Mouse (Mus musculus): ENCODE measurements around the gene Pnkd.

Pnkd gene

DNA sequence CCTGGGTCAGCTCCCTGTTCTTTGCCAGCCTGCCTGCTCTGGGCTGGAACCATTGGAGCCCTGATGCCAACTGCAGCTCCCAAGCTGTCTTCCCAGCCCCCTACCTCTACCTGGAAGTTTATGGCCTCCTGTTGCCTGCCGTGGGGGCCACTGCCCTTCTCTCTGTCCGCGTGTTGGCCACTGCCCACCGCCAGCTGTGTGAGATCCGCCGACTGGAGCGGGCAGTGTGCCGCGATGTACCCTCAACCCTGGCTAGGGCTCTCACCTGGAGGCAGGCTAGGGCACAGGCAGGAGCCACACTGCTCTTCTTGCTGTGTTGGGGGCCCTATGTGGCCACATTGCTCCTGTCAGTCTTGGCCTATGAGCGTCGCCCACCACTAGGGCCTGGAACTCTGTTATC is 5.7 kb upstream of the Pnkd start:
- peak; percentile 22 for DNase-seq

DNA sequence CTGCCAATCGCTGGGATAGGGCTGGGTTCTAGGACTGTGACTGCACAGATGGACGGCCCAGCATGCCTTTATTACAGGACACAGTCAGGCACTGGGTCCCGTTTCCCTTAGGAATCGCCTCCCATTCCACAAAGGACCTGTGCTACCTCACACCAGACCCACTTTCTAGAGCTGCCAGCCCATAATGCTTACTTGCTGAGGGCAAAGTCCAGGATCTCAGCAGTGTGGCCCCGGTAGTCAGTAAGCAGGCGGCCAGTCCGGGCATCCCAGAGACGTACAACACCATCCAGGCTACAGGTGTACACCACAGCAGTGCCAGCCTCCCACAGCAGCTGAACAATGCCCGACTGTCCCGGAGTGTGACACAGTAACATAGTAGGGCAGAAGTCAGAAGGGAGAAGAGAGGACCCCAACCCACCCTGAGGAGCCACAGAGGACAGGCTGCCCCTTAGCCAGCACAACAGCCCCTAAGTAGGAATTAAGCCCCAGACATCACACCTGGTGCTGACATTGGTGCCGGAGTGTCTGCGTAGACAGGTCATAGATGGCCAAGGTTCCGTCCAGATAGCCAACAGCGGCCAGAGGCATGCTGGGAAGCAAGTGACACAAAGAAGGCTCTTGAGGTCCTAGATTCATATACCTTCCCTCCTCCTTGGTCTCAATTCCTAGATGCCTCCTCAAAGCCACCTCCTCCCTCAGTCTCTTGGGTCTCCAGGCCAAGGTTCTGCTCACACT is 4.0 kb upstream of the Pnkd start:
- DNase-seq = peak; percentile 23

DNA sequence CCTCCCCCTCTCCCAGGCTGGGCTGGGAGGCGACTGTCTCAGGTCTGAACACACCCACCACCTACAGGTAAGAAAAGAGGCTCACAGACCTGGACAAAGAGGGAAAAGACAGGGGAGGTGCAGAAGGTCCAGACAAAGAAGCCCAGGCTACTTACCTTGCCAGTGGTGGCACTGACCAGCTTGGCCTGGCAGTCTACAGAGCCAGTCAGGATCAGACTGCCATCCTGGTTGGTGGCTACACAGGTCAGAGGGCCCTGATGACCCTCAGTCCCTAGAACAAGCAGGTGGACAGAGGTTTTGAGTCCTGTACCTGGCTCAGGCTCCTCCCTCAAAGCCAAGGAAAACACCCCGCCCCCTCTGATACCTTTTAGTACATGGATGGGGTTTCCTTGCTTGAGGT is 3.4 kb upstream of the Pnkd start:
- peak; percentile 30 for DNase-seq

DNA sequence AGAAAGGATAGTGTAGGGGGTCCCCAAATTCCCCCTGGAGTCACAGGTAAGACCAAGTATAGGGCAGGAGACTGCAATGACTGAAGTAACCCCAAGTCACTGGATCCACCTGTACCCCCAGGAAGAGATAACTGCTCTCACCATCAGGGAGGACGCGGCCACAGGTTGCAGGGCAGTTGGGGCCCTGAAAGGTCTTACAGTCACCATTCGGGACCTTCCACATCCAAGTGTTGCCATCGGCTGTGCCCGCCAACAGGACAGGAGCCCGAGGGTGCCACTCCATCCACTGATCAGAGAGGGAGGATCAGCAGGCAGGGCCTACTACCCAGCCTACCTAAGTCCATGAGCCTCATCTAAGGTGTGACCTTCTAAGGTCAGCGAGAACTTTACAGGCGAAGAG is 2.8 kb upstream of the Pnkd start:
- peak; percentile 24 for DNase-seq

DNA sequence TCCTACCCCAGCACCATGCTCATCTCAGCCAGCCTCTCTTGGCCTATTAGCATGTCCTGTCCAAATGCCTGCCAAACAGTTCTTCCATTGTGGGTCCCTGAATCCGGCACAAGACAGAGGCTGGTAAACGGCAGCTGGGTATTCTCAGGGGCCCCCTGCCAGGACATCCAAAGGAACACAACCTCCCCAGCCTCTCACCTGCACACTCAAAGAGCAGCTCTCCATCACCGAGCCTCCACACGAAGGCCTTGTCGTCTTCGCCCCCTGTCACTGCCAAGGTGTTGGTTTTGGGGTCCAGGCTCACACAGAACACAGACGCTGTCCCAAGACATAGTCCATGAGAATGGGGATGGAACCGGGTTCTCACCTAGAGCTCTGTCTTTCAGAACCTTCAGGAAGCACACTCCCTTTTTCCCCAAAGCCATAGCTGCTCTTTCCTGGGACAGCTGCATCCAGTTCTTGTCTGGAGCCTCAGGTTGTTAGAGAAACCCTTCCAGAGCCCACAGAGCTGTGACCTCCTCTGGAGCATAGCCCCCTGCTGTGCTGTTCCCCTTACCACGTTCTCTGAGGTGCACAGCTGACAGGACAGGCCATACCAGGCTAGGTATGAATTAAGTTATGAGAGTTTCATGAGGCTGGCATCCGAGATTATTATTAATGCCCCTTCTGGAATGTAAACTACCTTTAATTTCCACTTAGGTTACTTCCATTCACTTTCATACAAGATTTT is 1.7 kb upstream of the Pnkd start:
- DNase-seq = peak; percentile 68

DNA sequence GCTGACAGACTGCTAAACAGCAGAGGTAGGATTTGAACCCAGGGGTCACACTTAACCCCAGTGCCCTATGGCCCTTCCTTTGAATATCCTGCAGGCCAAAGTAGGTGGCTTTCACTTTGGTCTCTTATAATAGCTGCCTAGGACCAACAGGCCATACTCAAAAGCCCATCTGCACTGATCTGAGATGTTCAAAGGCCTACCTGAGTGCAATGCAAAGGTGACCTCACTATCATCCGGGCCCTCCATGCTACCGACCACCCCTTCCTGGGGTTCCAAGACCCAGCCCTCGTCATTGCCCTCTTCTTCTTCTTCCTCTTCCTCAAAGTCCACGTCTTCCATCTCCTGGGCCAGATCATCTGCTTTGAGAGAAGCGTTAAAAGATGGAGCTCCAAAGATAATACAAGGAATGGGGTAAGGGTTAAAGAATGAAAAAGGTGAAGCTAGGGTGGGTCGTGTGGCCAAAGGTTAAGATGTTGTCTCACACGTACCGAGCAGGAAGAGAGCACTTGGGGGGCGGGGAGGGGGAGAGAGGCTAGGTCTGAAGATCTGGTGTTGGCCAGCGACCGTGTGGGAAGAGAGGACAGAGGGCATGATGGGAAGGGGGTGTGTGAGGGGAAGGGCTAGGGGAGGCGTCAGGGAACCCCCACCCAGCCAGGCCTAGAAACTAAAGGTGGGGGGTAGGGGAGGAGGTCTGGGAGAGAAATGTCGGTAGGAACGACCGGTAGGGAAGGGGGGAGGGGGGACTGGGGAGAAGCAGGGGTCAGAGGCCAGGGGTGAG is 855 bp upstream of the Pnkd start:
- peak; percentile 65 for DNase-seq

DNA sequence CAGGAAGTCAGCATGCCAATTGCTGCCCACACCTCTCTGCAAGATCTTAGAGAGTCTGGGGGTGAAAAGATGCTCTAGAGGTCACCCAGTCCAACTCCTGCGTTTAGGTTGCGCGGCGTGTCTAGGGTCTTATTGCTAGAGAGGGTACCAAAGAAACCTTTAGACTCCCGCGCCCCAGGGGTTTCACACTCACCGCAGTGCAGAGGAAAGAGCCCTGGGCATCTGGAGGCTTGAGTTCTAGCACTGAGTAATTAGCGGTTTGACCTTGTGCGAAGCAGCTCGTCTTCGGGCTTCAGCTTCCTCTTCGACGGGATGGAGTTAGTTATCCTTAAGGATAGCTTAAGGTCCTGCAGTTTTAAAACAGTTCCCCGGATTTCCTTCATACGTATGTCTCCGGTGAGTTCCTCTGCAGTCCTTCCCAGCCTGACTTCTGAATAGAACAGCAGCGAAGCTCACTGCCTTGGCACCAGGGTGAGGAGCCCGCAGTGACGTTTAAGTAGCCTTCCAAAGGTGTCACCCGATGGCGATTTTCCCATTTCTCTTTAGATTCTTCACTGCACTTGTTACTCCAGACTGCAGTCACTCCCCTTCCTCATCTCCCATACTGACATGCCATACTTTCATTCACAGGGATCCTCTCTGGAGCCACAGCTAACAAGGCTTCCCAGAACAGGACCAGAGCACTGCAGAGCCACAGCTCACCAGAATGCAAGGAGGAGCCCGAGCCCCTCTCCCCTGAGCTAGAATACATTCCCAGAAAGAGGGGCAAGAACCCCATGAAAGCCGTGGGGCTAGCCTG is 681 bp downstream of the Pnkd start:
- peak; percentile 73 for DNase-seq

DNA sequence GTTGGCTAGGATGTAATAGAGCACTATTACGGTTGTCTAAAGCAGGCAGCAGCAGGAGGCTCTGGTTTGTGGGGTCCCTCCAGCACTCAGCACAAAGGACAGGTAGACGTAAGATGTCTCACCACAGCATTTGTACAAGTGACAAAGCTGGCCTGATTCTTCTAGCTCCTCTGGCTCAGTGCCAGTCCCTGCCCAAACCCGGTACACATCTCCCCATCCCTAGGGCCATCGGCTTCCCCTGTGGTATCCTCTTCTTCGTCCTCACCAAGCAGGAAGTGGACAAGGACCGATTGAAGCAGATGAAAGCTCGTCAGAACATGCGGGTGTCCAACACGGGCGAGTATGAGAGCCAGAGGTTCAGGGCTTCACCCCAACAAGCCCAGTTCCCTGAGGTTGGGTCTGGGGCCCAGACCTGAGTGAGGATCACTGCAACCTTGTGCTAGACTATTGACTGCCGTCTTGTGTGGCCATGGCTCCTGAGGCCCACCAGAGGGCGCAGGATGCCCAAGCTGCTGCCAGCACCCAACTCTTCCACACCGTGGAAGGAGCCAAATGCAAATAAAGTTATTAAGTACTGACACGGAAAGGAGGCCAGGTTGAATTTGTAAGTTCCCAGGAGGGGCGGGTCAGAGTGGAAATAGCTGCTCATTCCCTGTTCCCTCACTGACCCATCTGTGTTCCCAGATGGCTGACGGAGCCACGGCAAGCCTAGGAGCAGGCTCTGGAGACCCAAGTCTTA is 2.3 kb downstream of the Pnkd start:
- DNase-seq = peak; percentile 73

DNA sequence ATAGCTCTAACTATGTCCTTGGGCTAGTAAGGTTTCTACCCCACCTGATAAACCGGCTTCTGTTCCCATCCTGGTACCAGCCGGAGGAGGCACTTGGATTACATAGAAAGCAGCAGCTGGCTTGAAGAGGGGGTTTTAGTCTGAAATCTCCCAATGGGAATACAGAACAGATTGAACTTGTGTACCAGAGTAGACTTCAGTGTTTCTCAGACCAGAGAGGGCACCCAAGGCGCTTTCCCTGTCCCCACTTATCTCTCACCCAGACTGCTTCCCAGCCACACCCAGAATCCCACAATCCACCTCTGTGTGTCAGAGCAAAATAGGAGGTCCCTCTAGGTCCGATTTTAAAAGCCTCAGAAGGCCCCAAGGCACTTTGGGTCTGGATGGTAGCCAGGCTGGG is 3.6 kb downstream of the Pnkd start:
- peak; percentile 31 for DNase-seq

DNA sequence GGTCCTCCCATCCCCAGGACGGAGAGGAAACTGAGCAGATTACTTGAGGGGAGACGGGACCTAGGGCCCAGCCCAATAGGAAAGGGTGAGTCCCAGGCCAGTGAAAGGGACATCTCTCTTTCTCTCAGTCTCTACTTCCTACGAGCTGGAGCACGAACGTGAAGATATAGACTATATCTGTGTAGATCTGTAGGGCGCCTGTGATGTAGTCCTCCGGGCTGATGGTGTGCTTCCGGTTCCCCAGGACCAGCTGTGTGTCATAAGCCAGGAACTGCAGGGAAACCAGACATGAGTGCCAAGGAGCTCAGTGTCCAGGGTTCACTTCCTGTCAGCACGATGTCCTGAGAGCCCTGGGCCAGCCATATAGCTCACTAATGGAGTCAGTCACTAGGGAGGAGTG is 4.5 kb downstream of the Pnkd start:
- DNase-seq = peak; percentile 23

DNA sequence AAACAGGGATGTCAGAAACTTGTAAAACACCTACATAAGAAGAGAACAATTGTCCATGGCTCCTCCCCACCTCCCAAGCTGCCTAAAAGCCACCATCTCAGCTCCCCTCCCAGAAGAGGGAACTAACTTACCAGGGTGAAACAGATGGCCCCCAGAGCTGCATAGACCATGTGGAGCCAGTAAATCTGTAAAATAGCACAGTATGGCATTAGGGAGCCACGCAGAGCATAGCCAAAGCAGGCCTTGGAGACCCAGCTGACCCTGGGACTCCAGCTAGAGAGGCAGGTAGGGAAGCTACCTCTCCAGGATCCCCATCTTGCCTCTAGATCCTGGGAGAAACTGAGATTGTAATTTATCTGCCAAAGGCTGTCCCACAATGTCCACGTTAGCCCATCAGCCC is 5.0 kb downstream of the Pnkd start:
- DNase-seq = peak; percentile 26

DNA sequence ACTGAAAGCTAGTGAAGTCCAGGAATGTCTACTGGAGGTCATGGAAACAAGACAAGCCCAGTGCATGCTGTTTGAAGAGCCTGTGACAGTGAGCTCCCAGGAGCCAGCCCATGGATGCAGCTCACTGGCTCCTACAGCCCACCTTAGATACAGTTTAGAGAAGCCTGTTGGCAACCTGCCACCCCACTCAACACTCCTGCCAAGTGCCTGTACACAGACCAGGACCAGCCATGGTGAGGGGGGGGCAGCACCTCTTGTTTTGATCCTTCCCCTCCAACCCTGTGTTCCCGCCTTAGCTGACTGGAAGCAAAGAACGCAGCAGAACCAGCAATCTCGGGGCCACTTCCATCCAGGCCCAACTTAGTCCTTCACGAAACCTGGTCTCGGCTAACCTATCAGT is 5.4 kb downstream of the Pnkd start:
- peak; percentile 53 for DNase-seq

DNA sequence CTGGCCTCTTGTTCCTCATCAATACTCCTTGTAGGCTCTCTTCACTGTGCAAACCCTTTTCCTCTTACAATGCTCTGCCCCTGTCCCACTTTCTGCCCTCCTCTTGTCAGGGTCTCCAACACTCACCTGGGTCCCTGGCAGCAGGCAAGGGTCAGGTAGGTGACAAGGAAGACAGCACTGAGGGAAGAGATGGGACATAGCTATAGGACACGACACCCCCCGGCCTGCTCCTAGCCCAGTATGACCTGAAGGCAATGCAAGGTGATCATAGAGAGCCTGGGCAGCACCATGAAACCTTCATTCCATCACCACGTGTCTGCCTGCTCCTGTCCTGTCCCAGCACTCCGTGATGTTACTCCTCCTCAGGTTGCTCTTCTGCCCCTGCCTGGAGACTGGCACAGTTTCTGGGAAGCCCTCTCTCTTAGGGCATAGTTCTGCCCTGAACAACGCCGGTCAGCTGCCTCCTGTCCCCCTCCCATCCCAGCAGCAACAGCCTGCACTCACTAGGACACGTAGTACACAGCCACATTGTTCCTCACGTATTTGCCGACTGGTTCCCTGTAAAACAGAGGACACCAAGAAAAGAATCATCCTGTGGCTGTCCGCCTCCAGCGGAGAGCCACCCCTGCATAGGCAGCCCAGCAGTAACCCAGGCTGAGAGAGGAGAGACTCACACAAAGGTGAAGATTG is 7.7 kb downstream of the Pnkd start:
- DNase-seq = peak; percentile 19

DNA sequence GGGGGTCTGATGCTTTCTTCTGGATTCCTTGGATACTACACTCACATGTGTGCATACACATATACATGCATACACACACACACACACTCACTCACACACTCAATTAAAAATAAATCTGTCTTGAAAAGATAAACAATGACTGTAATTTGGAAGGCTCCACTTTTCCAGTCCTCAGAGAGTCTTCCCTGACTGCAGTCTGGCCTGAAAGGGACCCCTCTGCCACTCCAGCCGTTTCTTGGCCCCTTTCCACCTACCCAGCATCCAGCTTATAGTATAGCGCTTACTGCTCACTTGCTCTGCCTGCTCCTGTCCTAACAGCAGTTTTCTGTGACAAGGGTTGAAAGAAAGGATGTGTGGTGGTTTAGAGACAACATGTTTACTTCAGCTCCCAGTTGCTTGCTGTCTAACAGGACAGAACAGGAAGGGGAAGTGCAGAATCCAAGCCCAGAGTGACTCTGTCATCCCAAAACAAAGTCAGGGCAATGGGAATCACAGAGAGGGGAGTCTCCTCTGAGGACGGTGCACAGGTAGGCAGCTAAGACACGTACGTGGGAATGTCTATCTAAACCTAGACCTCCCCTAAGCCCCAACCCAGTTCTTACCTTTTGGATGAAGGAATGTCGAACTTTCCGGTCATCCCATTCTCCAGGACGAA is 8.7 kb downstream of the Pnkd start:
- peak; percentile 32 for DNase-seq

DNA sequence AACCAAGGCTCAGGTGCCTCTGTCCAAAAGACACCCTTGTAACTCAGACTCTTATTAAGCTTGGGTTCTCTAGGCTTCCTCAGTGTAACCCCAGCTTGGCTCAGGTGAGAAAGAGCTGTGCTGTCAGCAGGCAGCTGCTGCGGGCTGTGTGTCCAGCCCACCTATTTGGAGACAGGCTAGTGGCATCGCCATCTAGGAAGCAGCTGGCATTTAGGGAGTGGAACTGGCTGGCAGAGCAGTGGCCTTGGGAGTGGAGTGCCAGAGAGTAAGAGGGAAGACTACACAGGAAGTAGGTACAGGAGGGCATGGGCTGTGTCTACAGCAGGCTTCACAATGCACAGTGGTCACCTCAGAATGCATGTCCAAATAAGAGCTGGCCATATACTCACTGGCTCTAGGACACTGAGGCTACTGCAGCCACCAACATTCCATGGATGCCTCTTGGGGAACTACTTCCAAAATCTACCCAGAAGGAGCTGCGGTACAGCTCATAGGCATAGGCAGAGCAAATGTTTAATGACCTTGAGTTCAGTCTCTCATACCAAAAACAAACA is 9.4 kb downstream of the Pnkd start:
- peak; percentile 38 for DNase-seq

DNA sequence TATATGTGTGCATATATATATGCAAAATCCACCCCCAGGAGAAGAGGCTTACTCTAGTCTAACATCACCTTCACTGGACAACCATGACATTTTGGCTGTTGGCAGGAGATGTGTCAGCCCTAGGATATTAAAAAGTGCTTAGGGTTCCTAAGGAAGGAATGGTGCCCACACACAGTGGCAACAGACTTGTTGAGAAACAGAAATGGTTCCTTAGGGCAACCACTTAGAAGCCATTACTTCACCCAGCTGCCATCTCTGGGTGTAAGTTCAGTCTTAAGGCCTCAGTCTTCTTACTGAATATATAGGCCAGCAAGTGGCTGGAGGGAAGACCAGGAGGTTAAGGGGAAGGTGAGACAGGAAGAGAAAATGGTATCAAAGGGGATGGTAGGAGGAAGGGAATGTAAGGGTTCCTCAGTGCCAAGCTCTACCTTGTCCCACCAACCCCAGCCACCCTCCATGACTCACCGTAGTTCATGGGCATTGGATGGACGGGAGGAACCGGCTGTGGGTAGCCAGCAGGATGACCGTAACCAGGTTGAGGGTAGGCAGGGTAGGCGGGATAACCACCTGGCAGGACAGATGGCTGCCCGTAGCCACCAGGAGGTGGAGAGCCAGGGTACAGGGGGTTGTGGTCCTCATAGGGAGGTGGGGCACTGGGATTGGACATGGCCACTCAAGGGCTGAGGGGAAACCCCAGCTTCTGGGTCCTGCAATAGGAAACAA is 10.2 kb downstream of the Pnkd start:
- peak; percentile 74 for DNase-seq

DNA sequence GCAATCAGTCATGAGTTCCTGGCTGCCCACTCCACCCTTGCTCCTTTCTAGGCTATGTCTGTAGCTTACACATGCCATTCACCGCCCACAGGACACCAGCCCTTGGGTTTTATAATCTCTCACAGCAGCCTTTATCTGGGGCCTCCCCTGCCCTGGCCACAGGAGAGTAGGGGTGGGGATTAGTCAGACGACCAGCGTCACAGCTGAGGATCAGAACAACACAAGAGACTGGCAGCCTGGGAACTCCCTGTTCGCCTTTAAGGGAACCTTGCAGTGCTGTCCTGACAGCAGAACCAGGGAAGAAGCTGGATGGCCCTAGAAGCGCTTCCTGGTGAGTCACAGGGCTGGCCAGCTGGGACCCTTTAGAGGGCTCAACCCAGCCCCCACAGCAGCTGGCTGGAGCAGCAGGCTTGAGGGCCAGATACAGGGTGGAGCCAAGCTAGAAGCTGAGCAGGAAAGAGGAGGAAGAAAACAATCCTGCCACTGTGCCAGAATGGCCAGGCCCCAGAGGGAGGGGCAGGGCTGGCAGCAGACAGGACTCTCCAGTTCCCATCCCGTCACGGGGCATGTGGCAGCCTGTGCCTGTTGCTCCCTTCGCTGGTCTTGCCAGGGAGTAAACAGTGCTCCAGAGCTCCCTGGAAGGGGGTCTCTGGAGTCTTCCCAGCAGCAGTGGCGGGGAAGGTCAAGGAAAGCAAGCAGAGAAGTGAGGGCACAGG is 10.9 kb downstream of the Pnkd start:
- peak; percentile 94 for DNase-seq

DNA sequence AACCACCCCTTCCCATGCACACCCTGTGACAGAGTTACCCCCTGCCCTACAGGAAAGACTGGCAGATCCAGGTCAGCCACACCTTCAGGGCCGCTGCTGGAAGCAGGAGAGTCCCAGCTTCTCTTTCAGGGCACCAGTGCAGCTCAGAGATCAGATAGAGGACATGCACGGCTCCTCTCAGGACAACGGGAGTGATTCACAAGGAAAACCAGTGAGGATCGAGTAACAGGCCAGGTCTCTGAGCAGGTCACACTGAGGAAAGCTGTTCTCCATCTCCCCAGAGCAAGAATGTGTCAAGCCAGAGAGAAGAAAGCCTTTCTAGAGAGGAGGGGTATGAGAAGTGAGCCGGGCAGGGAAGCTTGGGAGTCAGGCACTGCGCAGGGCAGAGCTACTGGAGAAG is 11.7 kb downstream of the Pnkd start:
- peak; percentile 44 for DNase-seq

DNA sequence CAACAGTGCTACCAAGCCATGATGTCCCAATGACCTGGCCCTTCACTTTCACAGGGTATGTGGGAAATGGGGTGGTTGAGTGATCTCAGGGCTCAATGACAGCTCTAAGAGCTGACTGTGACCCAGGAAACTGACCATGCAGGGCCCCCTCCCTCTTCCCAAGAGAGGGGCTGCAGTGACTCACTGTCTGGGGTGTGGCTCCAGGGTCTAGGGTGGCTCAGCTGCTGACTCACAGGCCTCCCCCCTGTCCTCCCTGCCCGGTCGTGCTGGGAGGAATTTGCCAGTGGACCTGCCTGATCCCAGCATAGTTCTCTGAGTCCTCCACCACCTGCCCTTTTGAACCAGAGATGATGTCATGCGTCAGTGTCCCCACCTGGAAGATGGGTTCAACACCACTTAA is 12.5 kb downstream of the Pnkd start:
- peak; percentile 47 for DNase-seq

Data from cerebellum, adult 9-11 months (tissue).